Mouse (Mus musculus) midbrain, embryonic 16.5 days (tissue): ENCODE results near the gene Eipr1. TPM values are rescaled to one million over a fixed set of nuclear protein-coding genes. Genes with fewer than 3 reads are reported as not detected.

Experiments used
- ATAC-seq: fragments of 200-750 bp; cut with Nextera tagmentation; 2 replicates; pipeline ENCODE4 v1.8.0; 2017; ENCODE audit warnings: moderate TSS enrichment
- H3K27ac ChIP-seq: fragments of 300-500 bp; sonication (generic); 2 replicates; pipeline ENCODE4 v1.5.1; 2014; ENCODE audit warnings: mild to moderate bottlenecking, low read length, mixed read lengths
- H3K27me3 ChIP-seq: fragments of 300-500 bp; sonication (generic); 2 replicates; pipeline ENCODE4 v1.6.1; 2014; ENCODE audit warnings: low read depth, low read length, mixed read lengths; ENCODE audit not compliant: control insufficient read depth, insufficient read depth
- H3K36me3 ChIP-seq: fragments of 300-500 bp; sonication (generic); 2 replicates; pipeline ENCODE4 v1.6.1; 2014; ENCODE audit warnings: mild to moderate bottlenecking, low read length, moderate library complexity, mixed read lengths; ENCODE audit not compliant: control insufficient read depth, insufficient read depth
- H3K4me1 ChIP-seq: fragments of 300-500 bp; sonication (generic); 2 replicates; pipeline ENCODE4 v1.6.1; 2014; ENCODE audit warnings: mild to moderate bottlenecking, low read length, mixed read lengths; ENCODE audit not compliant: control insufficient read depth, insufficient read depth
- H3K4me2 ChIP-seq: fragments of 300-500 bp; sonication (generic); 2 replicates; pipeline ENCODE4 v1.6.1; 2014; ENCODE audit warnings: mild to moderate bottlenecking, low read length, mixed read lengths
- H3K4me3 ChIP-seq: fragments of 300-500 bp; sonication (generic); 2 replicates; pipeline ENCODE4 v1.5.1; 2014; ENCODE audit warnings: low read depth, mild to moderate bottlenecking, low read length, moderate library complexity, mixed read lengths
- H3K9ac ChIP-seq: fragments of 300-500 bp; sonication (generic); 2 replicates; pipeline ENCODE4 v1.6.1; 2014; ENCODE audit warnings: low read depth, low read length, mixed read lengths
- H3K9me3 ChIP-seq: fragments of 300-500 bp; sonication (generic); replicated peaks from 2 replicates; pipeline ENCODE4 v1.6.1; 2014; ENCODE audit warnings: mild to moderate bottlenecking, low read length, mixed read lengths; ENCODE audit not compliant: control insufficient read depth, poor library complexity, severe bottlenecking
- WGBS: fragments of 180-500 bp; shearing (Covaris S2); extraction: QIAGEN DNeasy Blood & Tissue Kit; methylation state at CpG from one replicate; pipeline ENCODE4 v1.1.7; 2014; 5-methylcytosine and 5-hydroxymethylcytosine counted together
- polyA plus RNA-seq: library from polyadenylated mRNA; unstranded; fragments of >200 nt; fragmentation: Nextera tagmentation; extraction: Ambion mirVana; gene quantifications from 2 replicates; pipeline ENCODE4 v1.2.1, GENCODE M21; 2015

Eipr1 gene
- polyA plus RNA-seq, 1 experiment from 2014 or later = 70.7 TPM

DNA sequence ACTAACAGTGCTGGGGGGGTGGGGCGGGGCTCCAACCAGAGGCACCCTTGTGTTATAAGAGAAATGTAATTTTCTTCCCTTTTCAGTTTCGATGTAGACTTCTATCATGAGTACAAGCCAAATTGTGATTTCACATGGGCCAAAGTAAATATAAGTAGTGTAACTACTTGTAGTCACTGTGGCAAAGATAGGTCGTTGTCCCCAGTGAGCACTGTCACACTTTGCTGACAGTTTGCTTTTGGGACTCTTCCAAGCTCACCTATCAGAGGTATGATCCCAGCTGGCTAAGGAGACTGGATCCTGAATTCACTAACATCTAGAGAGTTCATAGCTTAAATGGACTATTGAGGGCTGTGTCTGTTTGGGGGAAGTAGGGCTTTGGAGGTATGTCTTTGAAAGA is 49.3 kb downstream of the Eipr1 start:
- Histone ChIP-seq H3K27ac (no peak overlapping the region), H3K4me3 (no peak overlapping the region), H3K4me2 (no peak overlapping the region), H3K4me1 (peaks cover 21% of the 10 kb centered on the region), H3K9me3 (no peaks in the 10 kb centered on the region), H3K36me3 (no peaks in the 10 kb centered on the region), H3K27me3 (no peaks in the 10 kb centered on the region), H3K9ac (no peak overlapping the region)
- ATAC-seq = no peak
- 90% methylated on average over 3 of the region's 3 CpGs for WGBS

DNA sequence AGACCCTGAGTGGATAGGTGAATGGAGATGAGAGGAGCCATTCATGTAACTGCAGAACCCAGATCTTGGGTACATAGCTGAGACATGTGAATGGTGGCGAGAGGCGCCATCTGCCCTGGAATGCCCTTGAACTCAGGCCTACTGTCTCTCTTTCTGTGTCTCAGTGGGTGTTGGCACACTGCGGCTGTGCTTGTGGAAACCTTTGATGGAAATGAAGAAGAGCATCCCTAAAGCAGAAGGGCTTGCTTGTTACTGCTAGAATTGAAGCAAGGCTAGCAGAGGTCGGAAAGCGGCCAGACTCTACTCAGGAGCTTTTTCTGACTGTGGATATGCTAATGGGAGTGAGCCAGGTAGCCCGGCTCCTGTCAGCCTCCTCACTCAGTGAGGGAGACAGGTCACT is 50.1 kb downstream of the Eipr1 start:
- no peak overlapping the region for H3K4me3 ChIP-seq
- no peak overlapping the region for H3K4me2 ChIP-seq
- peaks cover 19% of the 10 kb centered on the region for H3K4me1 ChIP-seq
- no peak for ATAC-seq
- no peaks in the 10 kb centered on the region for H3K9me3 ChIP-seq
- no peak overlapping the region for H3K27ac ChIP-seq
- 72% methylated on average over 6 of the region's 6 CpGs for WGBS
- H3K27me3 ChIP-seq = no peaks in the 10 kb centered on the region
- H3K9ac ChIP-seq = no peak overlapping the region
- no peaks in the 10 kb centered on the region for H3K36me3 ChIP-seq

DNA sequence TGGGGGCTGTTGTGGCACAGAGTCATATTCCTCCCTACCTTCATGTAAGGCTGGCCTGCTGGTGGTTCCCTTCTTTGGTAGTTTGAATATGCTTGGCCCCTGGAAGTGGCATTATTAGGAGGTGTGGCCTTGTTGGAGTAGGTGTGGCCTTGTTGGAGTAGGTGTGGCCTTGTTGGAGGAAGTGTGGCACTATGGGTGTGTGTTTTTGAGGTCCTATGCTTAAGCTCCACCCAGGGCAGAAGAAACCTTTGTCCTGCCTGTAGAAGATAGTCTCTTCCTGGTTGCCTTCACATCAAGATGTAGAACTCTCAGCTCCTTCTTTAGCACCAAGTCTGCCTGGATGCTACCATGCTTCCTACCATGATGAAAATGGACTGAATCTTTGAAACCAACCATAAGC is 51.4 kb downstream of the Eipr1 start:
- Histone ChIP-seq H3K4me3 (no peak overlapping the region), H3K36me3 (no peaks in the 10 kb centered on the region), H3K27me3 (no peaks in the 10 kb centered on the region), H3K4me2 (no peak overlapping the region), H3K27ac (no peak overlapping the region), H3K9ac (no peak overlapping the region), H3K4me1 (peaks cover 19% of the 10 kb centered on the region), H3K9me3 (no peaks in the 10 kb centered on the region)
- no peak for ATAC-seq

DNA sequence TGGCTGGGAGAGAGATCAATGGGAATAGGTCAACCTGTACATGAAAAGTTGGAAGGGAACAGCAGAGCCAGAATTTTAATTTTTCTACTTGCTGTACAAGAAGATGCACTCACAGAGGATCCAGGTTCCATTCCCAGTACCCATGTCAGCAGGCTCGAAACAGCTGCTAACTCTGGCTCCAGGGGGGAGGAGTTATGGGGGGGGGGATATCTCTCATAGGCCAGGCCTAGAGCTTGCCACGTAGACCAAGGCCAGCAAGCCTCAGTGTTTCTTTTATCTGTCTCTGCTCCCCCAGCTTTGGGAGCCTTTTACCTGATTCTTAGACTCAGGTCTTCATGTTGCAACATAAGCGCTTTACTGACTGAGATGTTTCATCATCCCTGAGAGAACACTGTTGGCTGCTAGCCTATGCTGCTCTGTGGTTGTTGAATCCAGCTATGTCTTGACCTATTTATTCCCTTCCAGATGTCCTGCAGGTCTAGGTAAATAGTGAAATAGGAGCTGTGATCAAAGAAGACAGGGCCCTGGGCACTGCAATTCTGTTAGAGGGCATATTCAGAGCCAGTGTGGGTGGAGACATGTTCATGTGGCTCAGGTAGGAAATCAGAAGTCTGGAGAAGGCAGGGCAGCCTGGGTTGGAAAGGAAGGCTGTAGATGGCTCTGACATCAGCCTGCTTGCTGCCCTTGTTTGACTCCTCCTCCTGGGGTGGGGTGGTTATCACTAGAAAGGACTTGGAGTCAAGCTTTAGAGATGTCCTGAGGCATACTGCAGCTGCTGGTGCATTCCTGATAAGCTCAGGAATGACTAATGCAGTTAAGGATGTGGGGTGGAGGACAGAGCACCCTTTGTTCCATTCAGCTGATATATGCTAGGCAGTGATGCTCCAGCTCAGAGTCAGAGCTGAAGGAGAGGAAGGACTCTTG is 53.2 kb downstream of the Eipr1 start:
- peaks cover 27% of the 10 kb centered on the region for H3K4me1 ChIP-seq
- peak overlapping the region; percentile 60 for H3K27ac ChIP-seq
- no peaks in the 10 kb centered on the region for H3K27me3 ChIP-seq
- H3K36me3 ChIP-seq = no peaks in the 10 kb centered on the region
- no peak overlapping the region for H3K9ac ChIP-seq
- H3K4me2 ChIP-seq = no peak overlapping the region
- no peak overlapping the region for H3K4me3 ChIP-seq
- ATAC-seq = peak; percentile 38
- H3K9me3 ChIP-seq = no peaks in the 10 kb centered on the region
- 75% methylated on average over 3 of the region's 3 CpGs for WGBS

DNA sequence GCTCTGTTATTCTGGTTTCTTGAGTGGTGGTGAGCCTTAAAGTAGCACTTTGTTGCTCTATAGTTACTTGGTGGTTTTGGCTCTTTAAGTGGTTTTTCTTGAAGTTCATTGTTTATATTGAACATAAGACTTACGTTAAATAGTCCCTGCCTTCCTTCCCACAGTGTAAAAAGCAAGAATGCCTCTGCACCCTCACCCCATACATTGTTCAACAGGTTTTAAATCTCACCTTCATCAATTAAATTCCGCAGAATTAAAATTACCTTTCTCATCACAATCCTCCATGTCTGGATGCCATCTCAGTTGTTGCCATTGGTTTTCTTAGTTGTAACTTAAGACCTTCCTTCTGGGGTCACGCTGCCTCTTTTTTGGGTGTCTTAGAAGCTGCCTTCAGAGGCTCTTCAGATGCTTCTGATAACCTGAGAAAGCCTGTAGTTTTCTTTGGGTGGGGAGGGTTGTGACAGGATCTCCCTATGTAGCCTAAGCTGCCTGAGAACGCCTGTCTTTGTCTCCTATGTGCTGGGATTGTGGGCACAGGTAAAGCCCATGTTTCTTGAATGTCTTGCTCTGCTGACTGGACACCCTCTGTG is 57.3 kb downstream of the Eipr1 start:
- H3K9ac ChIP-seq = no peak overlapping the region
- no peaks in the 10 kb centered on the region for H3K36me3 ChIP-seq
- H3K27me3 ChIP-seq = no peaks in the 10 kb centered on the region
- H3K4me3 ChIP-seq = no peak overlapping the region
- H3K9me3 ChIP-seq = no peaks in the 10 kb centered on the region
- ATAC-seq = no peak
- peaks cover 28% of the 10 kb centered on the region for H3K4me1 ChIP-seq
- no peak overlapping the region for H3K4me2 ChIP-seq
- H3K27ac ChIP-seq = 0 out of 2 replicates have a peak overlapping the region, but pooled peaks have one; percentile 10
- 87% methylated on average over 4 of the region's 4 CpGs for WGBS

DNA sequence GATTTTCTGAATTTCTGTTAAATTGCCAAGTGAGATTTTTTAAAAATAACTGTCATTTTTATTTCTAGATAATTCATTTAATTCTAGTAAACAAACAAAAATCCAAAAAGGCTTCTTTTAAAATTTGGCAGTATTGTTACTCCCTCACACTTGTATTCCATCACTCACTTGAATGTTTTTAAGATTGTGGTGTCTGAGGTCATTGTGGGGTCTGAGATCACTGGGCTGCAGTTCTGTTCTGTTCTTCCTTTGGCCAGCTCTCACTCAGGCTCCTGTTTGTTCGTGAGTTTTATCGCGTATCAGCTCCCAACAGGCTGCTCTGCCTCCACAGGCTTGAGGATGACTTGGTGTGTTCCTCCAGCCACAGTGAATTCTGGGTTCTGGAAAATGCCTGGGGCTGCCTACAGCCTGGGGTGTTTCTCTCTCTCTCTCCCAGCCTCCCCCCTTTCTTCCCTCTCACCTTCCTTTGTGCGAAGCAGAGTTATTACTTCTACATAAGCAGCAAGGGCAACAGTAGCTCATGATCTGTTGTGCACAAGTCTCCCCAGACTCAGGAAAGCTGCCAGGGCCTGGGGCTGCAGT is 58.2 kb downstream of the Eipr1 start:
- H3K36me3 ChIP-seq = no peaks in the 10 kb centered on the region
- 40% methylated on average over 4 of the region's 4 CpGs for WGBS
- H3K9me3 ChIP-seq = no peaks in the 10 kb centered on the region
- H3K4me1 ChIP-seq = peaks cover 25% of the 10 kb centered on the region
- H3K27me3 ChIP-seq = no peaks in the 10 kb centered on the region
- no peak overlapping the region for H3K4me3 ChIP-seq
- no peak overlapping the region for H3K4me2 ChIP-seq
- peak overlapping the region; percentile 73 for H3K27ac ChIP-seq
- peak overlapping the region; percentile 2; the same call in 1 of the 2 replicates for H3K9ac ChIP-seq
- ATAC-seq = peak; percentile 33; the same call in 1 of the 2 replicates

DNA sequence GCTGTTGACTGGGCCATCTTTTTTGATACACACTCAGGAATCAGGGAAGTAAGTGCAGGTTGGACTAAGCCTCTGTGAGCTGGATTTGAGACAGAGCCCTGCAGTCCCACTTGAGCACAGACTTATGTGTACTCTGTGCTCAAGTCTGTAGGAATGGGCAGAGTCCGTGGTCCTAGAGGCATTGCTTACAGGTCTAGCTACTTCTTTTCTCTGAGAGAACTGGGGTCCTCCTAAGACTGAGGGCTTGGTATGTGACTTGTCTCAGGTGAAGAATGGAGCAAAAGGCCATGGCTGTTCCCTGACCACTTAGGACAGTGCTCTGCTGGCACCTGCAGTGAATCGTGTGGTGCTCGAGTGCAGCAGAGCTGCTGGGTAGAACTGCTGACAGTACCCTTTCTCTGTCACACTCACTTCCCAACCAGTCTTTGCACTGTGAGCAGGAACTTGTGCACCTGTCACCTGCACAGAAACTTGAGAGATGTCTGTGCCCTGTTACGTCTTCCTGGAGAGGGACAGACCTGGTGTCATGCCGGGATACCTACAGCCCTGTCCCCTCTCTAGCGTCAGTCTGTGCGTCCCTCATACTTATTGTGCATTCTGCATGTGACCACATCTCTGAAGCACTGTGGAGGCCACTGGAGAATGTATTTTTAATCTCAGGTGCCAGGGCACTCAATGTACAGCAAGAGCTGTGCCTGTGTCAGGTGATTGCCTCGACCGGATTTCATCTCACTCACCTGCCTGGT is 65.3 kb downstream of the Eipr1 start:
- Histone ChIP-seq H3K27me3 (no peaks in the 10 kb centered on the region), H3K9me3 (no peaks in the 10 kb centered on the region), H3K9ac (peak overlapping the region; percentile 47), H3K27ac (peak overlapping the region; percentile 90), H3K4me2 (peak overlapping the region; percentile 31), H3K4me3 (no peak overlapping the region), H3K36me3 (no peaks in the 10 kb centered on the region), H3K4me1 (peaks cover 34% of the 10 kb centered on the region)
- peak; percentile 49 for ATAC-seq
- 11% methylated on average over 9 of the region's 9 CpGs for WGBS

DNA sequence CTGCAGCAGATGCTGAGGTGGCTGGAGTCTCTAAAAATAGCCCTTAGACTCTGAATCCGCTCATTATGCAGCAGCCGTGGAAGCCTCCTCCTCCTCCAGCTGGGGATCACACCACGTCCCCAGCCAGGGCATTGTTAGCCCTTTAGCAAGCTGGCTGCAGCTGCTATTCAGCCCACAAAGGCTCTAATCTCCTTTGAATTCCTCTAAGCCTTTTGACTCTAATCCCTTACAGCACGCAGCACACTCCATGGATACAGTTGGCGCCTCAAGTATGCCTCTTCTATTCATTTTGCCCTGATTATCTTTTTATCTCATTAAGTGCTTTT is 65.8 kb downstream of the Eipr1 start:
- no peaks in the 10 kb centered on the region for H3K27me3 ChIP-seq
- no peaks in the 10 kb centered on the region for H3K9me3 ChIP-seq
- peak overlapping the region; percentile 47 for H3K9ac ChIP-seq
- no peak overlapping the region for H3K4me3 ChIP-seq
- H3K4me1 ChIP-seq = peaks cover 34% of the 10 kb centered on the region
- peak; percentile 90 for ATAC-seq
- H3K27ac ChIP-seq = peak overlapping the region; percentile 90
- 3% methylated on average over 5 of the region's 5 CpGs for WGBS
- peak overlapping the region; percentile 31 for H3K4me2 ChIP-seq
- no peaks in the 10 kb centered on the region for H3K36me3 ChIP-seq
